Mouse (Mus musculus) adipocyte (in vitro differentiated cells): ENCODE data around the gene Nip7.
"Not testable (repeated sequence)": the region's sequence is repeated elsewhere in the genome, so short reads cannot be mapped to it uniquely, and the experiment has no call there.

Experiments
- DNase-seq: peaks from one replicate; pipeline ENCODE4 v3.0.0-alpha.2; 2016; ENCODE audit warnings: low spot score

Gene Nip7

GRCm38 (mm10) chr8:107056076-107056972, at the start of gene Nip7, which contains the start of gene Cog8:
Gene Nip7 (plus strand): TSS chr8:107056877.
Gene Cog8 (minus strand): TSS chr8:107056689.
- DNase-seq = peak; percentile 98

- DNase-seq = no peak
Measured at GRCm38 (mm10) chr8:107007795-107008194, 48.9 kb upstream of the Nip7 start.

- DNase-seq = peak; percentile 58
Measured at GRCm38 (mm10) chr8:107012666-107013065, 44.0 kb upstream of the Nip7 start.

GRCm38 (mm10) chr8:107014915-107015314, 41.8 kb upstream of the Nip7 start:
- no peak for DNase-seq

- DNase-seq = no peak
Measured at GRCm38 (mm10) chr8:107023479-107023878, 33.2 kb upstream of the Nip7 start.

- DNase-seq = no peak
Measured at GRCm38 (mm10) chr8:107029310-107029709, 27.4 kb upstream of the Nip7 start.

GRCm38 (mm10) chr8:107030058-107030457, 26.6 kb upstream of the Nip7 start:
- no peak for DNase-seq

- peak; percentile 93 for DNase-seq
Measured at GRCm38 (mm10) chr8:107030650-107031576, 25.8 kb upstream of the Nip7 start, which contains the start of gene Vps4a. Gene Vps4a (plus strand): TSS chr8:107031222.

- DNase-seq = peak; percentile 41
Measured at GRCm38 (mm10) chr8:107031577-107032090, 25.0 kb upstream of the Nip7 start.

GRCm38 (mm10) chr8:107033609-107034008, 23.1 kb upstream of the Nip7 start:
- DNase-seq = not testable (repeated sequence)

- DNase-seq = no peak
Measured at GRCm38 (mm10) chr8:107035641-107036040, 21.0 kb upstream of the Nip7 start.

- peak; percentile 34 for DNase-seq
Measured at GRCm38 (mm10) chr8:107036626-107037025, 20.1 kb upstream of the Nip7 start.

- no peak for DNase-seq
Measured at GRCm38 (mm10) chr8:107040632-107041031, 16.0 kb upstream of the Nip7 start.

- DNase-seq = no peak
Measured at GRCm38 (mm10) chr8:107045478-107045877, 11.2 kb upstream of the Nip7 start.

- no peak for DNase-seq
Measured at GRCm38 (mm10) chr8:107046976-107047375, 9.7 kb upstream of the Nip7 start.

- peak; percentile 78 for DNase-seq
Measured at GRCm38 (mm10) chr8:107048061-107048941, 8.4 kb upstream of the Nip7 start, which contains the start of gene Pdf. Gene Pdf (minus strand): TSS chr8:107048614.

- DNase-seq = no peak
Measured at GRCm38 (mm10) chr8:107049480-107049879, 7.2 kb upstream of the Nip7 start.

GRCm38 (mm10) chr8:107052046-107052445, 4.6 kb upstream of the Nip7 start:
- DNase-seq = no peak

GRCm38 (mm10) chr8:107056973-107057369, 294 bp downstream of the Nip7 start:
- DNase-seq = no peak

GRCm38 (mm10) chr8:107062613-107063012, 5.9 kb downstream of the Nip7 start:
- DNase-seq = no peak
